Mouse (Mus musculus) E14TG2a.4 (cell line): Measurements from ENCODE around the gene Atmin.

ENCODE experiments used
- CTCF ChIP-seq: conservative IDR thresholded peaks from 2 replicates; pipeline ENCODE4 v1.5.1; 2014; ENCODE audit warnings: low read length
- NANOG ChIP-seq: IDR thresholded peaks from 2 replicates; pipeline ENCODE4 v1.6.1; 2014; ENCODE audit warnings: borderline replicate concordance, low read length, mixed read lengths

GRCm38 (mm10) chr8:116952428-116952827 is 9.2 kb downstream of the Atmin start:
- TF ChIP-seq CTCF, result no peak
- TF ChIP-seq NANOG, result no peak
